Mouse (Mus musculus): Measurements from ENCODE around the gene Gm45808.
A peak's percentile ranks its signal among the peaks of the same experiment; 100 is the strongest.
"Not testable (repeated sequence)": the region's sequence is repeated elsewhere in the genome, so short reads cannot be mapped to it uniquely, and the experiment has no call there.

Gene Gm45808

GRCm38 (mm10) chr7:45467090-45467670, 19.4 kb downstream of the Gm45808 start:
- DNase-seq, result no peak

DNA sequence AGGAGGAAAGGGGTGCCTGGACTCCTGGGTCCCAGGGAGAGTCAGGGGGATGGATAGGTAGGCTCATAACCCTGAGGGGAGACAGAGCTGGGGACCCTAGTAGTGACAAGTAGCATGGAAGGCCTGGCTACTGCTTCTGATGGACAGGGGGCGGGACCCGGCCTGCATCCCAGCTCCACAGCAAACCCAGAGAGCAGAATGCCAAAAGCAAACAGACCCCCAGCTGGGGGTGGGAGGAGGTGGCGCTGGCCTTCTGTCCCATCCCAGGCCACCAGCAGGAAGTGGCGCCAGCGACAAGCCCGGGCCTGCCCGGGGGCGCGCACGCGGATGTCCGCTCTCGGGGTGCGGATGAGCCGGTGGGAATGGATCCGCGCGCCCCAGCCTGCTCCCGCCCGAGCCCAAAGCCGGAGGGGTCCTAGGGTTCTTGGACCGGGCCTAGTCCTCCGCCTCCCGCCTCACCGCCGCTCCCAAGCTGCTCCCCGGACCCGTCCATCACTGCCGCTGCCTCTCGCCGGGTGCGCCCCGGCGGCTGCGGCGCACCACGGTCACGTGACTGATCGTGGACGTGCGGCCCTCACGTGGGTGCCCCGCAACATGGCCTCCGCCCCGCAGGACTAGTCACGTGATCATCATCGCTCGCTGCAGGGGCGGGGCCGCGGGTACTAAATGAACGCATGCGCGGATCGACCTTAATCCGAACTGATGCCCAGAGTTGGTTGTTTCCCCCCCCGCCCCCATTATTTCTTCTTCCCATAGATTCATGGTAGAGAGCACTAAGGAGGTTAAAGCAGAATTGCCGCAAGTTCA, 20.1 kb downstream of the Gm45808 start, which contains the start of gene Bax:
TSS of gene Bax (minus strand) at position 616 of the 807 bp plus-strand sequence.
- peak; percentile 96 for DNase-seq

- DNase-seq, result peak; percentile 42
Measured at GRCm38 (mm10) chr7:45465549-45465948, 21.1 kb downstream of the Gm45808 start.

DNA sequence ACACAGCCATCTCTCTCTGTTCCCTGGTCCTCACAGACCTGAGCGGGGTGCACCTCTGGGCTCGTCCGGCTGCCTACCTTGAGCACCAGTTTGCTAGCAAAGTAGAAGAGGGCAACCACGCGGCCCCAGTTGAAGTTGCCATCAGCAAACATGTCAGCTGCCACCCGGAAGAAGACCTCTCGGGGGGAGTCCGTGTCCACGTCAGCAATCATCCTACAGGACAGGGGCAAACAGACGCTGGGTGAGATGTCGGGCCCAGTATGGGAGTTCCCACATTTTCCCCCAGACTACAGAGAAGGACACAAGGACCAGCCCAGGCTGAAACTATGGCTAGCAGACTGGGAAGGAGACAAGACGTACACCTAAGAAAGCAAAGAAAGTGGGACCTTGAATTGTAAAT, 21.5 kb downstream of the Gm45808 start:
- no peak for DNase-seq

DNA sequence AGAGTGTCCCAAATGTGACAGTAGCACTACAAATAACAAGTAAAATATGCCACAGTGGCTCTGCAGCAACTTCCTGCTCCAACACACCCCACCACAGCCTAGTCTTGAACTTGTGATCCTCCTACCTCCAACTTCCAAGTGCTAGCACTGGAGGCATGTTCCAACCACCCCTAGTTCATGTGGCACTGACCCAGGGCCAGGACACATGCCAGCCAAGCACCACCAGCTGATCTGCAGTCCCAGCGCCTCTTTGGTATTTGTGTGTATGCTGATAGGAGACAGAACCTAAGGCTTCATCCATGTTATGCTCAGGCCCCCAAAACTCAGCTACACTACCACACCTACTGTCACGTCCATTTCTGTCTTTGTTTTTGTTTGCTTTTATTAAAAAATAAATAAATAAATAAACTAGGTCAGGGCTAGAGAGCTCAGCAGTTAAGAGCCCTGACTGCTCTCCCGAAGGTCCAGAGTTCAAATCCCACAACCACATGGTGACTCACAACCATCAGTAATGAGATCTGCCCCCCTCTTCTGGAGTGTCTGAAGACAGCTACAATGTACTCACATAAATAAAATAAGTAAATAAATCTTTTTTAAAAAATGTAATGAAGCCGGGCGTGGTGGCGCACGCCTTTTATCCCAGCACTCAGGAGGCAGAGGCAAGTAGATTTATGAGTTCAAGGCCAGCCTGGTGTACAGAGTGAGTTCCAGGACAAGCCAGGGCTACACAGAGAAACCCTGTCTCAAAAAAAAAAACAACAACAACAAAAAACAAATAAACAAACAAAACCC, 22.4 kb downstream of the Gm45808 start:
- DNase-seq, result no peak

DNA sequence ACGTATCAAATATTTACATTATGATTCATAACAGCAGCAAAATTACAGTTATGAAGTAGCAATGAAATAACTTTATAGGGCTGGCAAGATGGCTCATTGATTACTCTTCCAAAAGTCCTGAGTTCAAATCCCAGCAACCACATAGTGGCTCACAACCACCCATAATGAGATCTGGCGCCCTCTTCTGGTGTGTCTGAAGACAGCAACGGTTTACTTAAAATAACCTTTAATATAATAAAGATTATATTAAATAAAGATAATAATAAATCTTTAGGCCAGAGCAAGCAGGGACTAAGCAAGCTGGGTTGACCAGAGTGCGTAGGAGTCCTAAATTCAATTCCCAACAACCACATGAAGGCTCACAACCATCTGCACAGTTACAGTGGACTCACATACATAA, 23.7 kb downstream of the Gm45808 start:
- not testable (repeated sequence) for DNase-seq

- no peak for DNase-seq
Measured at GRCm38 (mm10) chr7:45462325-45462724, 24.3 kb downstream of the Gm45808 start.

DNA sequence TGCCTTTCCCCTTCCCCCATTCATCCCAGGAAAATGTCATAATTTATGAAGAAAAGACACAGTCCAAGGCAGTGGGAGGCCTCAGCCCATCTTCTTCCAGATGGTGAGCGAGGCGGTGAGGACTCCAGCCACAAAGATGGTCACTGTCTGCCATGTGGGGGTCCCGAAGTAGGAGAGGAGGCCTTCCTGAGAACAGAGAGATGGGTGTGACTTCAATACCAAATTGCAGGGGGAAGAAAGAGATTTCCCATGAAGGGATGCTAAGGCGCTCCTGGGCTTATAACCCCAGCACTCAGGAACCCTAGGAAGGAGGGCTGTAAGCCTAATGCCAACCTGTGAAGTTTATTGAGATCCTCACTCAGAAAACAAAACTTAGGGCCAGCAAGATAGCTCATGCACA, 24.8 kb downstream of the Gm45808 start:
- no peak for DNase-seq

DNA sequence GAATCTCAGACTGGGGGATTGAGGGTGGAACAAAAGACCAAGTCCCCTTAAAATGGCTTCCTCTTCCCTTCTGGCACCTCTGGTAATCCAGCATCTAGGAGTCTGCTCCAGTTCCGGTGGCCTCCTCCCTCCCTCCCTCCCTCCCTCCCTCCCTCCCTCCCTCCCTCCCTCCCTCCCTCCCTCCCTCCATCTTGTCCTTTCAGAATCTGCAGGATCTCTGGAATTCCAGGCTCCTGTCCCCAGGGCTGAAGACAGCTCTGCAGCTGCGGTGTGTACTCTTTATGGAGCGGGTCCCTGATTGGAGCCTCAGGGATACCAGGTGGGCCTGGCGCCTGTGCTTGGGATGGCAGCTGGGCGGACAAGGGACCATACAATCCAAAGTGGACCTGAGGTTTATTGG, 25.3 kb downstream of the Gm45808 start:
- DNase-seq, result no peak

GRCm38 (mm10) chr7:45460860-45461314, 25.7 kb downstream of the Gm45808 start:
- DNase-seq, result peak; percentile 81

- DNase-seq, result peak; percentile 71
Measured at GRCm38 (mm10) chr7:45460377-45460776, 26.2 kb downstream of the Gm45808 start.

DNA sequence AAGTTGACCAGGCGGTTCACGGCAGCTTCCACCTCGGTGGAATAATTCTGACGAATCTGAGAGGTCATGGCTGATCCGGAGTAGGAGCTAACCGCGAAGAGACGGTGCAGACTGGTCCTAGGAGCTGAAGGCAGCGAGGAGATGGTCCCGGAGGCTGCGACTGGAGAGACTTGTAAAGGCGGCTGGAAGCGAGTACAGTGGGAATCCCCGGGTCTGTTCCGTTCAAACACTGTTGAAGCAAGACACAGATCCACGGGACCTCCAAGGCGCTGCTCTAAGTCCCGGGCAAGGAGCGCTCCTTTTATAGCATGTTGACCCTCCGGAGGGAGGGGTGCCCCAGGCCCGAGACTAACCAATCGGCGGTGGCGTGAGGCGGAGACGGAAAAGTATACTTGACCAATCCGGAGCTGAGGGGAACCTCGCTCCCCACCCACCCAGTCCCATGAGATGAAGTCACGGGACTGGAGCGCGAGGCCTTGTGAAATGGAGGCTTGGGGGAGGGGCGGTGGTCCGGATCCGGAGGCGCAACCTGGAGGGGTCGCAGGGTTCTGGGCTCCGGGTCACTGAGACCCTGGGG, 27.0 kb downstream of the Gm45808 start, which contains the start of gene Ftl1:
TSS of gene Ftl1 (minus strand) at position 321 of the 577 bp plus-strand sequence.
- peak; percentile 96 for DNase-seq

GRCm38 (mm10) chr7:45458748-45459563, 27.7 kb downstream of the Gm45808 start:
- peak; percentile 79 for DNase-seq

GRCm38 (mm10) chr7:45457204-45458060, 29.2 kb downstream of the Gm45808 start:
- peak; percentile 71 for DNase-seq

DNA sequence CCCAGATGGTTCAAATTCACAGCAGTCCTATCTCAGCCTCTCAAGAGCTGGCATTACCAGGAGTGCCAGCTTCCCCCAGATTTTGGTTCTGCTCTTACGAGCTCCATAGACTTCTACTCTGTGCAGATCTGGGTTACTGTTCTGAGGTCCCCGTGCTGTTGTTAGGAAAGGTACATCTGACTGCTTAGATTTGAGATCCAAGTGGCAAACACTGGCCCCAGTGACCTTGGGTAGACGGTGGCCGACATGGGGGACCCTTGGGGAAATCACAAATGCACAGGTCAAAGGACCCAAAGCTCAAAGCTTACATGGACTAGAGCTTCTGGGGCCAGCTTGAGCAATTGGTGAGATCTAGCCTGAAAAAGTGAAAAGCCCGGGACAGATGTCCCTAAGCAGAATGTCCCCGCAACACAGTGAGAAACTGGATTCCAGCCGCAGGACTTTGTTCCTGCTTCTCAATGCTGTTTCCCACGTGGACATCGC, 29.8 kb downstream of the Gm45808 start:
- no peak for DNase-seq

- DNase-seq, result no peak
Measured at GRCm38 (mm10) chr7:45455932-45456696, 30.5 kb downstream of the Gm45808 start.

GRCm38 (mm10) chr7:45454971-45455370, 31.6 kb downstream of the Gm45808 start:
- DNase-seq, result no peak

DNA sequence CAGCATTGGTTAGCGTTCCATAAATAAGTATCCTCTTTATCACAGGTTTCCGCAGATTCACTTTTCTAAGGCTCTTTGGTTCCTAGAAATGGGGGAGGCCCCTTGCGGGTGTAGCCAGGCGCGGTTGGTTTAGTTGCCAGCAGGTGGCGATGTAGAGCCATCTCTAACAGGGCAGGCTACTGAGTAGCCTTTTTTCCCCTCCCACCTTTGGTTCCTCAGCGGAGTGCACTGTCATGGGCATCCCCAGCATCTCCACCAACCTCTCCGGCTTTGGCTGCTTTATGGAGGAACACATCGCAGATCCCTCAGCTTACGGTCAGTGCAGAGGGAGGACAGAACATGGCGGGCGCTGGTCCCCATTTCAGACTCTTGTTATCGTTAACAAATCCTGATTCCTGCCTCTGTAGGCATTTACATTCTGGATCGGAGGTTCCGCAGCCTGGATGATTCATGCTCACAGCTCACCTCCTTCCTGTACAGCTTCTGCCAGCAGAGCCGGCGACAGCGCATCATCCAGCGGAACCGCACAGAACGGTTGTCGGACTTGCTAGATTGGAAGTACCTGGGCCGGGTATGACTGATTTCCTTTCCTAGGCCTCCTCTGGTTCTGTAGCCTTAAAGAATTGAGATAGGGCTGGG, 35.1 kb downstream of the Gm45808 start:
- DNase-seq, result peak; percentile 85

GRCm38 (mm10) chr7:45449974-45450373, 36.6 kb downstream of the Gm45808 start:
- no peak for DNase-seq
